Mouse (Mus musculus) cerebellum, postnatal 25 days (tissue): ENCODE results near the gene Prdx5.

Experiments
- DNase-seq, 2 experiments: peaks; one replicate each; pipeline ENCODE4 v3.0.0; 2021; ENCODE audit warnings: mixed read lengths in 2 of 2

Gene Prdx5

GRCm38 (mm10) chr19:6877965-6878364, 31.9 kb downstream of the Prdx5 start:
- no peak for DNase-seq

- no peak for DNase-seq
Measured at GRCm38 (mm10) chr19:6876799-6877198, 33.1 kb downstream of the Prdx5 start.

GRCm38 (mm10) chr19:6875834-6876233, 34.1 kb downstream of the Prdx5 start:
- DNase-seq, result no peak

- no peak for DNase-seq
Measured at GRCm38 (mm10) chr19:6874257-6874656, 35.6 kb downstream of the Prdx5 start.

GRCm38 (mm10) chr19:6872701-6873100, 37.2 kb downstream of the Prdx5 start:
- DNase-seq, result no peak

GRCm38 (mm10) chr19:6871574-6872271, 38.2 kb downstream of the Prdx5 start:
- DNase-seq, result no peak

- no peak for DNase-seq
Measured at GRCm38 (mm10) chr19:6869355-6869754, 40.6 kb downstream of the Prdx5 start.

- DNase-seq, result no peak
Measured at GRCm38 (mm10) chr19:6861451-6861850, 48.5 kb downstream of the Prdx5 start.

- no peak for DNase-seq
Measured at GRCm38 (mm10) chr19:6860706-6861105, 49.2 kb downstream of the Prdx5 start.

- DNase-seq, result no peak
Measured at GRCm38 (mm10) chr19:6859971-6860370, 49.9 kb downstream of the Prdx5 start.

- DNase-seq, result no peak
Measured at GRCm38 (mm10) chr19:6859032-6859651, 50.8 kb downstream of the Prdx5 start.

- no peak for DNase-seq
Measured at GRCm38 (mm10) chr19:6858031-6858430, 51.9 kb downstream of the Prdx5 start, which contains the start of gene Ccdc88b. Gene Ccdc88b (minus strand): TSS chr19:6858211.

GRCm38 (mm10) chr19:6857391-6858005, 52.4 kb downstream of the Prdx5 start:
- no peak for DNase-seq

- no peak for DNase-seq
Measured at GRCm38 (mm10) chr19:6857003-6857360, 52.9 kb downstream of the Prdx5 start.
